Mouse (Mus musculus) gastrocnemius, postnatal 10 days (tissue): ENCODE data around the gene Gpr162. TPM values are rescaled to one million over a fixed set of nuclear protein-coding genes. Genes with fewer than 3 reads are reported as not detected.
A peak's percentile ranks its signal among the peaks of the same experiment; 100 is the strongest.
"Not testable (repeated sequence)": the region's sequence is repeated elsewhere in the genome, so short reads cannot be mapped to it uniquely, and the experiment has no call there.

Experiments
- DNase-seq: peaks from one replicate; pipeline ENCODE4 v3.0.0; 2021; ENCODE audit warnings: mixed read lengths
- long read RNA-seq, 2 experiments: library from polyadenylated mRNA; stranded (forward); transcript quantifications; one replicate each; pipeline ENCODE4 v2.0.0; 2021
- total RNA-seq, 2 experiments: library from RNA; stranded (reverse); gene quantifications; 2 replicates each; pipeline ENCODE4 v1.2.3; 2021

Gpr162 gene
- 1 to 10 TPM in 1 of 2 experiments, under 1 TPM in 1; 0.38 to 1.1 TPM for total RNA-seq
- long read RNA-seq, experiment 1, result 0 reads
- long read RNA-seq, experiment 2, partial matches to known transcripts, result 0 of 1 reads
- long read RNA-seq, experiment 2, other reads (novel, unspliced or antisense), result 0 of 1 reads

DNA sequence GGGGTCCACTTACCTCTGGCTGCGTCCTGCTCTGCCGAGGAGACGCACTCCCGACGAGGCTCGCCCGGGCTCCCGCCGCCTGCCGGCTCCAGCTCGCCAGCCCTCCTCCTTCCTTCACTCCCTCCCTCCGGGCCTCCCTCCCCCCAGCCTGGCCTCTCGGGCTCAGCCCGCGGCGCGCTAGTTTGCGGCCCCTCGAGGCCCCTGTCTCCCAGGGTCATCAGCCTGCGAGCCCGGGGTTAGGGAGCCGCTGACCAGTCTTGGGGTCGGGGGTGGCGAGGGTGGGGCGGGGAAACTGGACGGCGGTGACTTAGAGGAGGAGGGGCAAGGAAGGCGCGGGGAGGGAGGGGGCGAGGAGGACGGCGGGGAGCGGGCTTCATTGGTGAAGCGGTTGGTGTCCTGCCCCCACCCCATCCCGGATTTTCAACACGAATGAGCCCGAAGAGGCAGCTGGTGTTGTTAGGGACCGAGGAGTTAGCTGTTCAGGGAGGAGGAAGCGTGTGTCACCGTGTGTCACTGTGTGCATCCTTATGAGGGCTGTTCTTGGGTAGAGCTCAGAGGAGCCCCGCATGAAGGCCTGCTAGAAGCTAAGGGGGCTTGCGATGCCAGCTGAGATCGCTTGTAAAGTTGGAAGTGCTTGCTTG is at the start of gene Gpr162:
Gene Gpr162, minus strand, starts transcription at position 326 of the 641 bp plus-strand sequence.
- DNase-seq, result peak; percentile 72

DNA sequence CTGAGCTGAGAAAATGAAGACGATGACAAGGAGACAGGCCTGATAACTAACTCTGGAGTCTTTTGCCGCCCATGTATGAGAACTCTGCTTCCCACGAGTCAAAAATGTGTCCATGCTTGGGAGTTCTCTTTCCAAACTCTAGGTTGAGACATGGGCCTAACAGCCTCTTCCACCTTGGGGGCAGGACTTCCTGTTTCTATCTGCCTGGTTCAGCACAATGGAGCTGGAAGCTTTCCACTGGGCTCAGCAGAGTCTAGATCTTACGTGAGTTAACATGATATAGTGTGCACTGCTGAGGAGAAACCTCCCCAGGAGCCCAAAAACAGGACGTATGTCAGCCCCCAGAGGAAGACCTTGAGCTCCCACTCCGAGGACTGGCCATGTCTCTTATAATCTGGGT is 49.4 kb upstream of the Gpr162 start:
- DNase-seq, result no peak

DNA sequence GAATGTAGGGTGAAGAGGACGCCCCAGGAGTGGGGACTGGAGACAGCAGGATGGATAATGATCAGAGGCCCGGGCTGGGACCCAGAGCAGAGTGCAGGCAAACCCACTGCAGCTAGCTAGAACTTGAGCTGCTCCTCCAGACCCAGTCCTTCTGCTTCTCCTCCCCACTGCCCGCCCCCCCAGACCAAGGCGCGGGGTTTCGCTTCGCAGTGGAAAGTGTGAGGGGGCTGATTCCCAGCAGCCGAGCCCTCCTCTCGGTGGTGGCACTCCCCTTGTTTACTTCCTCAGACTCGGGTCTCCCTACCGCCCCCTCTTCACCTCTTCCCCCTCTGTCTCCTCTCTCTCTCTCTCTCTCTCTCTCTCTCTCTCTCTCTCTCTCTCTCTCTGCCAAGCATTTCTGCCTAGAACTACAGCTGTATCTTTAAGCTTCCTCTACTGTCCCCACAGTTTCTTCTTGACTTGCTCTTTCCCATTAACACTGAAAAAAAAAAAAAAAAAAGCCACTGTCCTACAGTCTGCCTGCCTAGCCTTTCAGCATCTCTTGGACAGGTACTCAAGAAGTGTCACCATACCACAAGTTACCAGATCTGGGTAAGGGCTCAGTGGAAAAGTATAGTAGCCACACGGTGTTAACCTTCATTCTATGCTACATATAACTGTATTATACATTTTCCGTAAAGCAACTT is 47.9 kb upstream of the Gpr162 start, which contains the start of gene Lag3:
Gene Lag3, minus strand, starts transcription at position 173 of the 686 bp plus-strand sequence.
- no peak for DNase-seq

DNA sequence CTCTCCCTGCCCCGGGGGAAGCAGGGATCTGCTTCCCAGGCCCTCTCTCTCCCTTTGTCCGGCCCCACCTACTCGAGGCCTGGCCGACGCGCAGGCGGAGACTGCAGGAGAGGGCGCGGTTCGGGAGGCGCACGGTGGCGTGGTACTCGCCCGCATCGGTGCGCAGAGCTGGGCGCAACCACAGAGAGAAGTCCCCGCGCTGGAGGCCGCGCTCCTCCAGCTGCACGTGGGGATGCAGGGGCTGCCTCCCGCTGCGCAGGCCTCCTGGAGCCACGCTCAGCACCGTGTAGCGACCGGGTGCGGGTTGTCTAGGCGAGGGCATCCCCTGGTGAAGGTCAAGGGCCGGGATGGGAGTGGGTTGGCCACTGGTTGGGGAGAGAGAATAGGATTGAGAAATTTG is 46.2 kb upstream of the Gpr162 start:
- no peak for DNase-seq

DNA sequence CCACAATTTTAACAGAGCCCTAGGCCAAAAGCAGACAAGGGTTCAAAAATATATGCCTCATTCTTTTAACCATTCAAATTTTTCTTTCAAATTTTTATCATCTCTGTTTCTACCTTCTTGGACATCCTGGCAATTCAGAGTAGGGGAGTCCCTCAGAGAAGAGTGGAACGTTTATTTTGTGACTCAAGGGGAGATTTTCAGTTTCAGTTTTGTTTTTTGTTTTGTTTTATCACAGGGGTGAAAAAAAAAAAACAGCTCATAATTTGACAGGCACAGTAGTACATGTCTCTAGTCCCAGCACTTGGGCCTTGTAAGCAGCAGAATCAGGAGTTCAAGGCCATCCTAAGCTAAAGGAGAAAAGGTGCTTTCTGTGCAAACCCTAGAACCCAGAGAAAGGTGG is 44.0 kb upstream of the Gpr162 start:
- DNase-seq, result no peak

DNA sequence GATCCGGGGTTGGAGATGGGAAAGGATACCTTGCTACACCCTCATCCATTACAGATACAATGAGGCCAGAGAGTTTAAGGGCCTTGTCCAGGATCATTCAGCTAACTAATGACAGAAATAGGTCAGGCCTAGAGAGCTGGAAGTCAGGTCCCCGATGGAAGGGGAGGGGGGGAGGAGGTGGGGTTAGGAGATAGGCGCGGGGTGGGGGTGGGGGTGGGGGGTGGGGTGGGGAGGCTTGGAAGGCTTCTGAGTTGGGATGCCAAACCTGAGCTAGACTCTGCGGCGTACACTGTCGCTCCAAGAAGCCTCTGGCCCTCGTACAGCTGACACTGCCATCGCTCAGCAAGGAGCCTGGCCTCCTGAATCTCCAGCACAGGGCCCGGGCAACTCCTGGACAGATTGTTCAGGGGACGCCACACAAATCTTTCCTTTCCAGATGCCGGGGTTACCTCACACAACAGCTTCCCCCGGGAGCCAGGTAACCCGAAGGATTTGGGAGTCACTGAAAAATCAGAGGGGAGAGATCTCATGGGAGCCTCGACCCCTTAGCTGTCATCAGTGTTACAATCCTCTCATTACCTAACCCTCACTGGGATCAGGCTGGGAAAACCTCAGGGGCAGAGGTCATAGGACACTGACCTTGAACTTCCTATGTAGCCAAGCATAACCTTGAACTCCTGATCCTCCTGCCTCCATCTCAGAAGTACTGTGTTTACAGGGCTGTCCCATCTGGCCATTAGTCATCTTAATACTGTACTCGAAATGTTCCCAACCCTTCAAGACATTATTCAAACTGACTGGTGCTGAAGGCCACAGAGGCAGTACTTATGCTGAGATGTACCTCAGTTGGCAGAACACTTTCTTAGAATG is 41.4 kb upstream of the Gpr162 start:
- DNase-seq, result no peak

DNA sequence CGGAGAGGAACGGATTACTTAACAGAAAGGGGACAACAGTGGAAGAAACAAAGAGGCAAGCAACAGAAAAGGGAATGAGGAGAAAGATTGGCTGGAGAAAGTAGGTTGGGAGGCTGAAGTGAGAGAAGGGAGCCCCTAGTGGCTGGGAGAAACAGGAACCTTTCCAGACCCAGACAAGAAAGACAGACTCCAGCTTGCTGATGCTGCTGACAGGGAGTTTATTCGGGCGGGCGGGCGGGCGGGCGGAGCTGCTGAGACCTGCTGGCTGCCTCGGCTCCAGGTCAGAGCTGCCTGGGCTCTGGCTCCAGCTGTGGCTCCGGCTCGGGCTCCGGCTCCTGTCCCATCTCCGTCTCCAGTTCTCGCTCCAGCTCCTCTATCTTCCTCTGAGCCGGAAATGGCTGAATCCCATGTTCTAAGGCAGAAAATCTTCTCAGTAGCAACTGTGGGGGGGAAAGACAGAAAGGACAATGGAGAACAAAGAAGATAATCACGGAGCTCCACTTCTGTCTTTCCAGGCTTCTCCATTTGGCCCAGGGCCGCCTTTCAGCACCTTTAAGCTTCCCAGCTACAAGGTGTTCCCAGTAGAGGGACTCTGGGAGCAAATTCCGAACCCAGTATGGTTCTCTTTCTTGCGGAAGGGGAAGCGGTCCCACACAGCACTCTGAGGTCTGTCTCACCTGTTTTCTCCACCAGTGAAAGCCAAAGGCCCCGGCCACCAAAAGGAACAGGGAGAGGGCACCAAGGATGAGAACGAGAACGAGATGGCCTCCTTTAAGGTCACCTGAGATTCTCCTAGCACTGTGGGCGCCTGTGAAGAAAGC is 40.6 kb upstream of the Gpr162 start:
- peak; percentile 51 for DNase-seq

DNA sequence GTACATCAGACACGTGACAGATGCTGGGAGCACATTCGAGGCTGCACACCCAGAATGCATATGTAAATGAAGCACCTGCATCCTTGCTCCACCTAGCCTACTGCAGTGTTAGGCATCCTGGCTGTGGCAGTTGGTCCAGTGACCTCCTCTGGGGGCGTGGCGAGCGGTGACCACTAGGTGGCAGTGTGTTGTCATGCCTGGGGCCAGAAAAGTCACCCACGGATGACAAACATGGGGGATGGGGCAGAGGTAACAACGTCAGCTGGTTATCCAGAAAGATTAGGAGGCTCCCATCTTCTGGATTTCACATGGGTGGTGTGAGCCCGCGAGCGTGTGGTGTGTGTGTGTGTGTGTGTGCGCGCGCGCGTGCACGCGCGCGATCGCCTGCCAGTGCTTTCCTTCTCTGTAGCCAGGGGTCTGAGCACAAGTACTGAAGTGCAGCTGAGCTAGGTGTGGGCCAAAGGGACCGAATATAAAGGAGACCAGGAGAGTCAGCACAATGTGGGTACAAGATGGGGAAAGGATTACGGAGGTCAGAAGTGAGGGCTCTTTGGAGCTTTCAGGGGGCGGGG is 39.9 kb upstream of the Gpr162 start:
- peak; percentile 97 for DNase-seq

DNA sequence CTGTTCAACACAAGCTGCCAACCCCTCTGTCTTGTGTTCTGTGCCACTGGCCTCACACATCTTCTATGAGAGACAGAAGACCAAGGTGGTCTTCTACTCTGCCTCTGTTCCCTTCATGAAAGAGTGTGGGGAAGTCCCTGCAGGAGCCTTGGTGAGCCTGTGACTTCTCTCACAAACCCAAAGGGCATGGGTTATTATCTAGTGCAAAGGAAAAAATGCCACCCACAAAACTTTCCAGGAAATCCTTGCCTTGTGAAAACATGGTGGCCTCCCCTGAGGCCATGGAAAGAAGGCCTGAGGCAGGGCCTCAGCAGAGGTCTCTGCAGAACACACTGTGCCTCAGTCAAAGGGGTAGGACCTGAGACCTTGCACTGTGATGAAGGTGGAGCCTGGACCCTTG is 38.1 kb upstream of the Gpr162 start:
- no peak for DNase-seq

DNA sequence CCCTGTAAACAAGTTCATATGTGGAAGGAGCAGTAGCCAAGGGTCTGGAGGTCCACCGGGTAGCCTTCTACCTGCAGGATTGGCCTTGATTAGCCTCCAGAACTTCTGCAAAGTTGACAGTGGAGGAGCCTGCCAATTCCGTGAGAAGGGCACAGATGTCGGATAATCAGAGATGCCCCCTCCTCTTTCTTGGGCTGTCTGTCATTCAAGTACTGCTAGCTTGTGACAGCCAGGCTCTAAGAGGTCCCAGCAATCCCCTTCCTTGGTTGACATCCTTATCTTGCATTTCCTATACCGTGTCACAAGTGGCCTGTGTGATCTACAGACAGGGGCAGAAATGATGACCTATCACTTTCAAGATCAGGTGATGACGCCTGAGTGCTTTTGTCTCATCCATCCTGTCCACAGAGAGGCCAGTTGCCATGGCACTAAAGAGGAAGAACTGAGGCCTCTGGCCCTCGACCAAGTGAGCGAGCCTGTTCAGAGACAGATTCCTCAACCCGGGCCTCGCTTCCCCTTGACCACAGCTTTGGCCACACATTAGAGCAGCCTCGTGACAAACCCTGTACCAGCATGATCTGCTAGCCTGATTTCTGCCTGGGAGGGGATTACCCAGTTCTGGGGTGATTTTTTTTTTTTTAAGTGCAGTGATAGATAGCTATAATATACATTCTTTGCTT is 37.2 kb upstream of the Gpr162 start:
- no peak for DNase-seq

DNA sequence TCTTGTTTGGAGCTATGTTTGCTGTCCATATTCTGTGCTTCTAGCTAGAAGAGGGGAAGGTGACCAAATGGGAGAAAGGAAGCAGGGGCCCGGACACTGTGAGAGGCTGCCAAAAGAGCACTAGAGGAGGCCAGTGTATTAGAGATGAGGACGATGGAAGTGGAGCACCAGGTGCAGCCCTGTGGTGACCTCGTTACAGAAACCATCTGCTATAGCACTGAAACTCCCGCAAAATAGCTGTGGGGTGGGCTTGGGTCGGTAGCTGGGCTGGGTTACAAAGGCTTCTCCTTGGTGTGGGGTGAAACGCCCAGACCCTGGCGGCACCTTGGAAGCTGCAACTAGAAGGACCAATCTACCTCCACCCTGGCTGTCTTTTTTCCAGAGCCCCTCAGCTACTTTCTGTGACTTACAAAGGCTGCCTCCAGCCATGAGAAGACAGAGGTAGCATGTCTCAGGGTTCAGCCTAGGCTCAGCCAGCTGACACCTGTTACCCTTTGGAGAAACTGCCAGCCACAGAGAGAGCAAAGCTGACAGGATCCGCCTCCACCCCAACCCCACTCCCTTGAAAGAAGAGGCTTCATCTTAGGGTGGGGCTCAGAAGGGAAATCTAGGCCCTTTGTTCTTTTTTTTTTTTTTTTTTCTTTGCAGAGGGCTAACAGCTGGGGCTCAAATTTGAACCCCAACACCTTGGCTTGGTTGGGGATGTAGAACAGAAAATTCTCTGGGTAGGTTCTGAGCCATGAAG is 36.4 kb upstream of the Gpr162 start:
- no peak for DNase-seq

DNA sequence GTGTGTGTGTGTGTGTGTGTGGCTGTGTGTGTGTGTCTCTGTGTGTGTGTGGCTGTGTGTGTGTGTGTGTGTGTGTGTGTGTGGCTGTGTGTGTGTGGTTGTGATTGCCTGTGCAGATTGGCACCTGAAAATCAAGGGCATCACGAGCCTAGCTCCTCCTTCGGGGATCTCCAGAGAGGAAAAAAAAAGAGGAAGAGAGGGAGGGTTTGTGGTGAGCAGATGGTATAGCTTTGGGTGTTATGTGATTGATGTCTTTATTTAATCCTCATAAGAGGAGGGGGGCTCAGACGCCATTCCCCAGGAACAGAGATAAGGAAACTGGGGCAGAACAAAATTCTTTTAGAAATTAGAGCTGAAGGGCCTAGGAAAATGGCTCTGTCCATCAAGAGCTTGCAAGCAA is 34.6 kb upstream of the Gpr162 start:
- DNase-seq, result no peak

DNA sequence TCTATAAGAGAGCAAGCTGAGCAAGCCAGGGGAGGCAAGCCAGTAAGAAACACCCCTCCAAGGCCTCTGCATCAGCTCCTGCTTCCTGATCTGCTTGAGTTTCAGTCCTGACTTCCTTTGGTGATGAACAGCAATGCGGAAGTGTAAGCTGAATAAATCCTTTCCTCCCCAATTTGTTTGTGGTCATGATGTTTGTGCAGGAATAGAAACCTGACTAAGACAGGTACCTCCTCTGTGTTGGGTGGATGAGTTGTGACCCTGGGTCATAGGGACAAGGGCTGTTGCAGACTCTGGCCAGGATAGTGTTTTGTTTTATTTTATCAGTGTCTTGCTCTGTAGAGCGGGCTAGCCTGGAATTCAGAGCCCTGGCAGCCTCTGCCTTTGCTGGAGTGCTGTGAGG is 30.3 kb upstream of the Gpr162 start:
- DNase-seq, result not testable (repeated sequence)

DNA sequence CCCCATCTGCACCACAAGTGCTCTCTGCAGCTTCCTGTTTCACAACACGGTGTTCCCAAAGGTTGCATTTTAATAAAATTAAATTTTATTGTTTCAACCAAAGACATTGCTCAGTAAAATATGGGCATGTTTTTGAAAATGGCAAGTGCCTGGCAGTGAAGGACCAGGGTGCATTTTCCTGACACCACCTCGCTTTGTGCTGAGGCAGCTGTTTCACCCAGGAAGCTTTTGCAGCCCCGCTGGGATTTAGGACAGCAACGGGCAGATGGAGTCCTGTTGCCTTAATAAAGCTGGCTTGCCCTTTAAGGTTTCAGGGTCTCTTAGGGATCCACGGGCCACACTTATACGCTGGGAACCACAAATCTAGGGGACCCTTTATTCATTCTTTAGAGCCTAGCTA is 27.2 kb upstream of the Gpr162 start:
- DNase-seq, result no peak

DNA sequence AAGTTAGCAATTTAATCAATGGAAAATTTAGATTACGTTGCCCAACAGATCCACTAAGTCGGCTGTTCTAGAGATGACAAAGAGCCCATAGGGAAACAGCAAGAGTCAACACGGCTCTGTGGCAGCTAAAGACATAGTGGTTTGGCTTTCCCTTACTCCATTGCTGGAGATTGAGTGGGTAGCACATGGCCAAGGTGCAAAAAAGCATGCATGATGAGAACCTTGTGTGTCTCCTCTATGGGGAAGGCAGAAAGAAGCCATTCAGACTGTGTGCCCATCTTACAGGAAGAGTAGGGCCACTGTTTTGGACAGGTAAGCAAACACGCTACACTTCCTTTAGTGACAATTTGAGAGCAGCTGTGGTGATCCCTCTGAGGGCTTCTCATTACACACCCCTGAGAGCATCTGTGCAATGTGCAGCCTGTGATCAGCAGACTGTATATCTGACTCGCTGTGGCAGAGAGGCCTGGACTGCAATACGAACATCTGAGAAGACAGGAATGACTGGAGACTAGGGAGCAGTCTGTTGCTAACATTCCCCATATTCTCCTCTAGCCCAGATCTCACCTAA is 24.9 kb upstream of the Gpr162 start:
- no peak for DNase-seq

DNA sequence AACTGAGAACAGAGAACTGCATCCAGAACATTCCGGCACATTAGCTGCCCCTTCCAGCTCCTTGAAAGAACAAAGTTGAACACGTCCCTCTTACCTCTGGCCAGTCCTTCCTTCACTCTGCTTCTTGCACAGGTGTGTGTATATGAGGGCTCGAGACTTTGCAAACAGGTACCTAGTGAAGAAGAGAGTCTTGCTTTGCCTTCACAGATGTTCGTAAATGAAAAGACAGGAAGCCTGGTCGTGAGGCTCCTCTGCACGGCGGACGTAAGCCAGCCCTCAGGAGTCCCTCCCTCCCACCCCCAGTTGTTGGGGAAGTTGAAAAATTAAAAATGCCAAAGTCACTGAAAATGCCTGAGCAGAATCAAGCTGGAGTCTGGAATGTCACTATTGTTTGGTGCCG is 24.2 kb upstream of the Gpr162 start, which contains the start of gene Cd4:
Gene Cd4, minus strand, starts transcription at position 236 of the 400 bp plus-strand sequence.
- no peak for DNase-seq

DNA sequence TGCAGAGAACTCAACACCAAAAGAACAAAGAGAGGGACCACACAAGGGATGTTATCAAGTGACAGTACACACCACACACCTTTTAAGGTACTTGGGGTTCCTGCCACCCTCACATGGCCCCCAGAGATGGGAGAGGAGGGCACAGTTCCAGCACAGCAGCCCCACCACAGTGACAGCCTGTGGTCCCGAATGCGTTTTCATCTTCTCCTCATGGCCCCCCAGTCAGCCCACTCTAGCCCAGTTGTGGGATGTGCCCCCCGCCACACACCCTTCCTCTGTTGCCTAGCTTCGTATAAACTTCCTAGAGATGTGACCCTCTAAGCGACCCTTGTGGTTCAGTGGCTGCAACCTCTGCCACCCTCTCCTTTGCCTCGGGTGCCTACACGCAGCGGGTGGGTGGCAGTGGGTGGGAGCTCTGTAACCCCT is 22.2 kb upstream of the Gpr162 start:
- no peak for DNase-seq

DNA sequence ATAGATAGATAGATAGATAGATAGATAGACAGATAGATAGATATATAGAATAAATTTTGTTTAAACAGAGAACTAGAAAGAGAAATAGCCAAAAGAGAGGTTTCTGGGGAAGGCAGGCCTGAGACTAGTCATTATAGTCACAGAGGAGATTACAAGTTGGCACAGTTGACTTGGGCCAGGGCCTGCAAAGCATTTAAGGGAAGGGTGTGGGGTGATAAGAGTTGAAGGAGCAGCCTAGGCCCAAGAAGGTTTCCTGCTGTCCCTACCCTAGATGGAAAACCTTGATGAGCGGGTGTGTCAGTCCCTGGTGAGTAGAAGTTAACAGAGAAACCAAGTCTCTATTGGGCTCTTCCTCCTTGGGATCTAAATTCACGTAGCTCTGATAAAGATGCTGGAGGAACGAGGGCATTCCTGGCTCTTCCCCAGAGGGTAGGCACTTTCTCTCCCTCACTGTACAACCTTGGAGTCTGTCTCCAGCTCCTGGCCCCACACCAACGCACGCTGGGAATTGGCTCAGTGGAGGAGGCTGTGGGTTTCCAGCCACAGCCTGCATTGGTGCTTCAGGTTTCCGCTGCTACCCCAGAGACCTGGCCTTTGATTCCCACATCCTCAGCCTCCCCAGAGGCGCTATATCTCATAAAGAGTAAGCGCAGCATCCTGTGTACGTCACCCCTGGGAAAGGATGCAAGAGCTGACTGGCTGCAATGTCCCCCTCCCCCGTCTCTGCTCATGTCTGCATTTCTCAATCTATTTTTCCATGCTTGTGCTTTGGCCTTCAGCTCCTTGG is 21.1 kb upstream of the Gpr162 start:
- peak; percentile 21 for DNase-seq

DNA sequence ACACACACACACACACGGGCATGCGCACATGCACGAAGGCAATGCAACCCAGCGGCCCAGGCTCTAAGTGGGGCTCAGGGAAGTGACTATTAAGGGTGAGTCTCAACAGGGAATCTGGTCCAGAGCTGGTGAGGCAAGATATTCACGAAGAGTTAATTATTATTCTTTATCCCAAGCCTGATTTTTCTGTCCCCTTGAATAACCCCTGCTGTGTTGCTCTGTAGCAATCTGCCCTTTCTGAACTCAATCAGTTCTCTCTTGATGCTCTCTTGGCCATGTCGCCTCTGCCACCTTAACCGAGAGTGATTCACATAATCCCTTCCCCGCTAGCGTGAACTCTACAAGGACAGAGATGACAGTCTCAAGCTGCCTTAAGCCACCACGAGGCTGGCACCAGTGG is 19.6 kb upstream of the Gpr162 start:
- no peak for DNase-seq
